Mouse (Mus musculus): ENCODE results near the gene Csf1.

Csf1 gene

DNA sequence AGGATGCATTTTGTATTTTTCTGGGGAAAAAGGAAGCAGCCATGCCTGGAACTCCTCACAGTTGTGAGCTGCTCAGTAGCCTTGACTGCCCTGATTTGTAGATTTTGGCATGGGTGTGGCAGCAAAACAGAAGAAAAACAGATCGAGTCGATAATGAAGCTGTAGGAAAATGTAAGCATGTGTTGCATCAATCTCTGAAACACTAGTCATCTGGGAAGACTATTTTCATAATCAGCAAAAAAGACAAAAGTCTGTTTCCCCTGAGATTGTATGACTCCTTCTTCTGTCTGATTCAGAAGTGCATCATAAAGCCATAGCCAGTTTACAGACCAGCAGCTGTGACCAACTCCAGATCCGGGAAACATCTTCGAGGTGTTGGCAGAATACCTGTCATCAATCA is 53.0 kb downstream of the Csf1 start:
- no peak for DNase-seq (ENCODE audit: extremely low spot score, low spot score)

DNA sequence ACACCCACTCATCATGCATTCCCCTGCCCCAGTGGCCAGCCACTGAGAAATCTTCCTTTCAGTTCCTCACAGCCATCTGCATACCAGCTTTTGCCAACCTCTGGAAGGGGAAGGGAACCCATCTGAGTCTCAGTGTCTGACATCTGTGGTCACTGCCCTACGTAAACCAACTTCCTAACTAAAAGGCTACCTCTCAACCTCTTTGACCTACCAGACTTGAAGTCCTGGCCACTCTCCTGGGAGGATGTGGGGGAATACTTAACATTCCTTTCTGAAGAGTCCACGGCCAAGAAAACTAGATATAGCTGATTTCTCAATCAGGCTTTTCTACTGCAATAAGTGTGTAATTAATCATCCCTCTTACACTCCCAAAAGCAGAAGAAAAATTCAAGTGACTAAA is 54.1 kb downstream of the Csf1 start:
- DNase-seq (ENCODE audit: extremely low spot score, low spot score) = no peak

DNA sequence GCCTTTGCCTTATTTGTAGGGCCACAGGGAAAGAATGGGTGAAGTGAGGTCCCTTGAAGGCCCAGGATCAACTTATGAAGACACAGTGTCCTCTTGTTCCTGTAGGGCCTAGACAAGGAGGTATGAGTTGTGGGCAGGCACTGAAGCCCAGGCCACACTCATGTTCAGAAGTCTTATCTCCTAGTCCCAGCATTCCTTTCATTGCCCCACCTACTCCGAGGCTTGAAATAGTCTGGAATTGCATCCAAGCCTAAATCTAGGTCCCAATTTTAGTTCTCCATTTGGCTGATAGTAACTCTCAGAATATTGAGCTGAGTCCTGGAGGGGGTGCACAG is 55.9 kb downstream of the Csf1 start:
- DNase-seq (ENCODE audit: extremely low spot score, low spot score) = no peak

DNA sequence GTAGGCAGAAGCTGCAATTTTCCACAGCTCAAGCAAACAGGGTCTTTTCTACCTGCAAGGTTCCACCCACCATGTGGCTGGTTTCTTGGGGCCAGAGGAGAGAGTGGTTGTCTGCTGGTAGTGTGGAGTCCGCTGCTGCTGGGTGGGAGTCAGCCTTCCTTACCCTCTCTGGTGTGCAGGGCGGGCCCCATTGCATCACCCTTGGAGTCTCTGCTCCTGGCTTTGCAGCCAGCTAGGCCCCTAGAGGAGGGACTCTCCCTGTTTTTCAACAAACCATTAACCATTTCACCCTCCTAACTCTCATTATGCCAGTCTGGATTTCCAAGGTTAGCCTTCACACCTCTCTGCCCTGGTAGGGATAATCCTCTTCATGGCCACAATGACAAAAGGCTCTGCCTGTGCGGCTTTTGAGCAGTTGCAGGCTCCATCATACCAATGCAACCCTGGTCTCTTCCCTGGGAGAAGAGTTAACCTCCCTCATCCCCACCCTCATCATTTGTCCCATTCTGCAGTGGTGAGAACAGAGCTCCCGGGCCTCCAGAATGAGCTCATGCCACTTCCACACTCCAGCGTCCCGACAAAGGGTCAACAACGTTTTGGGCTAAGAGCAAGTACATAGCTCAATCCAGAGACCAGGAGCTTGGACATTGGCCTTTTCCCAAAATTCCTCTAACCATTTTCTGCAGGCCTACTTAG is 56.4 kb downstream of the Csf1 start:
- DNase-seq (ENCODE audit: extremely low spot score, low spot score) = no peak

DNA sequence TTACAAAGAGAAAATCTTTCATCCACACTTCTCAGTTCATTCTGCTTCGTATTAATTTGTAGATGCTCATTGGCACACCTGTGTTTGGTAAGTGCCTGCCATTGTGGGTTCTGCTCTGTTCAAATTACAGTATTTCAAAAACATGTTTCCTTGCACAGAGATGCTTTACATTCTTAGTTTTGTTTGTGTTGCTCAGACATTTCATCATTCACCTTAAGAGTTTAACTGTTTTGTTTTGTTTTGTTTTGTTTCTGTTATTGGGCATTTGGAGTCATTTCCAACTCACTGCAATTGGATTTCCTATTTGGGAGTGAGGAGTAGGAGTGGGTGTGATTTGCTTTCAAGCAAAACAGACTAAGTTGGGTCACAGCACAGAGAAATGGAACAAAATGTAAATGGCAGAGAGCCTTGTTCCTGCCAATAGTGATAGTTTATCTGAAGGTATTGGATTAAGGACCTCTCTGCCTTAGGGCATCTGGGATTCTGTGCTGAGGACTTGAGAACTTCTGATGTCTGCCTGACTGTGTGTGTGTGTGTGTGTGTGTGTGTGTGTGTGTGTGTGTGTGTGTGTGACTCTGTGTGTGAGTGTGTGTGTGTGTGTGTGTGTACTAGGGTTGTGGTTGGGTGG is 58.4 kb downstream of the Csf1 start:
- no peak for DNase-seq (ENCODE audit: extremely low spot score, low spot score)

DNA sequence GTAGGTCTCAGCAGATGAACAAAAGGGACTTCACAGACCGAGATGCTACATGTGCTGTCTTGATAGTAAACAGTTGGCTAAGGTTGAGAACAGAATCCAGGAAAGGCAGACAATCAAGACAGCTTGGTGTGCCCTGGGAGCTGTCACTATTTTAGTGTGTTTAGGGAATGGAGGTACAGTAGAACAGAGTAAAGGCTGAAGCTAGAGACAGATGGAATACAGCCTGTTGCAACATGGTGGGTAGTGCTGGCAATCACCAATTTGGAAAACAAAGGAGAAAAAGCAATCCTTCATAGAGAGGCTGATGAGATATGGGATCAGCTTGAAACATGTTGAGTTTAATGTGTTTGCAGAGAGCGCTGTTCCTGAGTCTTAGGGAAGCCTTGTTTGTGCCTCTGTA is 59.6 kb downstream of the Csf1 start:
- DNase-seq (ENCODE audit: extremely low spot score, low spot score) = no peak

DNA sequence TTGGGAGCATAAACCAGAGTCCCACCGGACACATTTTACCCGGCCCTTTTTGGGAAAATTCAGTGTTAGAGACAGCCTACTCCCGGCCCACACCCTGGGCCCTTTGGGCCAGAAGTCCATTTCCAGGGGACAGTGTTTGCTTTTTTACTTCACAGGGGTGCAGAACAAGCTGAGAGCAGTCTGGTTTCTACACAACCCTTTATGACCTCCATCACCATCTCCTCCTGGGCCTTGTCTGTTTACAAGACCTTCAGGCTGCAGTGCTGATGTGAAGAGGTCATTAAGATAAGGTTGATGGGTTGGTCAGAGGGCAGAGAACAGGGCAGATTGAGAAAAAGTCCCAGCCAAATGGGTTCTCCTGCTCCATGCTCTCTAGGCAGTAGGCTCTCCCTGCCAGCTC is 63.4 kb downstream of the Csf1 start:
- no peak for DNase-seq (ENCODE audit: extremely low spot score, low spot score)

DNA sequence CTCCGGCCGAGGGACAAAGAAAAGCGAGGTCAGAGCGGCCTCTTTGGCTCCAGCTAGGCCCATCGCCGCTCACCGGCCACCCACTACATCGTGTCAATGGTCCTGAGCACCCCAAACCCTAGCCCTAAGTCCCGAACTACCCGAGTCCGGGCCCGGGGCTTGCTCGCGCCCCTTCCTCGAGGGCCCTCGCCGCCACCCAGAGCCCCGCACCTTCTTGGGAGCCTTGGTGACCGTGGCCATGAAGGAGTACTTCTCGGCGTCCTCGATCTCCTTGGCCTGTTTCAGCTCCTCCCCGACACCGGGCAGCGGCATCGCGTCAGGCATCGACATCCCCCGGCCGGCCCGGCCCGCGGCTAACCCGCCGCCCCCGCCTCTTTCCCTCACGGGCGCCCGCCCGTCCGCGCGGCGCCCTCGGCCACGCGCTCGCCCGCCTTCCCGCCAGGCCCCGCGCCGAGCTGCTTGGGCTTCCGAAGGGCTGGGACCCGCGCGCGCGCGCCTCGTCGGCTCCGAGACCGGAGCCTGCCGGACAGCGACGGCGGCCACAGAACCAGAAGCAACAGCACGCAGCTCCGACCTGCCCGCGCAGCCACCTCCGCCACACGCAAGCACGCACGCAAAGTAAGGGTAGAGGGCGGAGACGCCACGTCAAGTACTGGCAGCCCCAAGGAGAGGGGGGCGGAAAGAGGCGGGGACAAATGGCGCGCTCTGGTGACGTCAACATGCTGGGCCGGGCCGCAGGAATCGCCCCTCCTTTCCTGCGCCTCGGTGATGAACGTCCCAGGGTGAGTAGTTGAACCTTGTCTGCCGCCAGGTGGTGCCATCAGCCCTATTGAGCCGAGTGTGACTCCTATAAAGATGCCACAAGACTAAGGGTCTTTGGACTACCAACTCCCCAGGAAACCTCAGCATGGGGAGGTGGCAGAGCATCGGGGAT is 64.1 kb downstream of the Csf1 start, which contains the start of gene Ahcyl1:
Ahcyl1 (minus strand) TSS at position 613 of the 934 bp plus-strand sequence.
- peak; percentile 98 for DNase-seq (ENCODE audit: extremely low spot score, low spot score)

DNA sequence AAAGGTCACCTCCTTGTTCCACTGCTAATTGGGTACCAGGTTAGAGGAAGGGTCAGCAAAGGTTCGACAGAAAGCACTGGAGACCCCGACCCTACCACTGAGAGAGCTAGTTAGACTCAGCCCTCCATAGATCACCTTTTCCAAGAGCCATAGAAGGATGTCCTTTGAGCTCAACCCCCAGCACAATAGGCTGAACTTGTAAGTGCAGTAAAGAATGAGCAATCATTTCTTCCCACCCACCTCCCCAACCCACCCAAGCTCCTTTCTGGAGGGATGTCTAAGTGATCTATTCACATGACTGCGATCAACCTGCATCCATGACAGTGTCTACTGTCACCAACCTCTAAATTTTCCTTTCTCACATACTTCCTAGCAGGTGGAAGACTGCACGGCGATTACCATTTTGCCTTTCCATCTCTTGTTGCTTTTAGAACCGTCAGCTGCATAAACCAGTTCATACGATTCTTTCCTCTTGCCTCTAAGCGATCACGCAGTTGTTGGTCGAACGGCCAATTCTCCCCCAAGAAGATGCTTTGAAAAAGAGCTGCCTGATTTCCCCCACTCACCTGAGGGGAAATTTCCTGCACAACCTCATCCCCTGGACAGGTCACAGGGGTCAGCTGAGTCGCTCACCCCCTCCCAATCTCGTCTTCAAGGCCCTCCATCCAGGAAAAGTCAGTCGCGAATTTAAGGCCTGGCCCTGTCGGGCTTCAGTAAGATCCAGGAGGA is 64.9 kb downstream of the Csf1 start:
- no peak for DNase-seq (ENCODE audit: extremely low spot score, low spot score)

DNA sequence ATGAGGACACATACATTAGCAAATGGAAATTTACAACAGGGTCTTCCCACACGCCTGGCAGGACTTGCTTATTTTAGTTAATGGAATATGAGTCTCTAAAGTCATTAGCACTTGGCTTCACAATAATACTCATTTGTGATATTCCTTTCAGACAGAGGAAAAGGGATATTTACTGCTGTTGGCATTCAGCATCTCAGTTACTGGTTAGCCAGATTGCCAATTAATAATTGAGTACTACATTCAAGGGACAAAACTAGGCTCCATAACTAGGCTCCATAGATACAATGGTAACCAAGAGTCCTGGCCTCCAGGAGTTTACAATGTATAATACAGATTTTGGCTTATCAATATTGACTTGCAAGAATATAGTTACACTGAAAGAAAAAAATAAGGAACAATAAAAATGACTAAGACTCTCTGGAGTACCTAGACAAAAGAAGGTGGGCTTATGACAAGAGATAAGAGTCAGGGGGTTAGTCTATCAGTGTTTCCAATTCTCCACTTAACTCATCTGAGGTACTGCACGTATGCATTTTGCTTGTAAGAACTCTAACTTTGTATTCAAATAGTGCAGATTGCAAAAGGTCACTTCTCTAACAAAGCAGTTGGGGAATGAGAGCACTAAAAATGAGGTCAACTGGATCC is 65.9 kb downstream of the Csf1 start:
- no peak for DNase-seq (ENCODE audit: extremely low spot score, low spot score)
